Comparison of ENCODE assay signal across 25 mouse cellular contexts in genomic region chr1:182794628-182795027, GRCm38 (mm10). TPM values are rescaled to one million over a fixed set of nuclear protein-coding genes. Genes with fewer than 3 reads are reported as not detected.
A peak's percentile ranks its signal among the peaks of the same experiment; 100 is the strongest.
DNase-seq lines count a peak whose midpoint lies in the region; ATAC-seq and TF ChIP-seq lines count a peak whose summit lies in the region.
"Had no signal": no experiment of that assay in that cellular context is flagged by ENCODE, and none has a peak within 500 bp of the region (broad histone marks: within the 10 kb centered on the region; RNA-seq: fewer than 3 reads in every experiment).

No protein-coding gene starts in this region.

- H3K4me3 ChIP-seq in olfactory bulb, adult 2 months (ENCODE audit: insufficient read depth, low read depth, low read length): no peak overlapping the region
- H3K4me3 ChIP-seq: embryonic facial prominence, embryonic 15.5 days; forebrain, embryonic 10.5 days; limb, embryonic 12.5 days; liver, embryonic 13.5 days; lung, embryonic 15.5 days had no signal

- H3K27ac ChIP-seq in olfactory bulb, adult 2 months (ENCODE audit: insufficient read depth, low read depth, low read length): peak overlapping the region; percentile 98
- H3K27ac ChIP-seq: embryonic facial prominence, embryonic 15.5 days; forebrain, embryonic 10.5 days; hindbrain, postnatal 0 days; limb, embryonic 12.5 days; liver, embryonic 13.5 days; lung, embryonic 15.5 days had no signal

- intact Hi-C loops in left cerebral cortex, postnatal 4 days (cut with DNase I): no loop called here

- peak; percentile 38 for DNase-seq in left cerebral cortex, adult 11 months (ENCODE audit: low spot score)
- no peak for DNase-seq in left cerebral cortex, postnatal 4 days
- DNase-seq in layer of hippocampus, adult 9-11 months: peak; percentile 53
- no peak for DNase-seq in MN1 (ENCODE audit: low spot score)
- DNase-seq in adrenal gland, postnatal 25 days: no peak
- DNase-seq: adrenal gland, postnatal 36 days; B cell, adult 2 months; cerebellum, adult 8-10 months; kidney, adult 18-20 months; kidney, postnatal 25 days; liver, embryonic 13.5 days; midbrain, embryonic 14.5 days; retina, postnatal 1 day; thymus, postnatal 4 days had no signal

- WGBS in olfactory bulb, adult 2 months: 54% methylated on average over 9 of the region's 9 CpGs

- no peak for TF ChIP-seq POLR2A in olfactory bulb, adult 2 months (IDR thresholded peaks at IDR 0.05; ENCODE audit: insufficient read depth, low read depth, low read length)

- no peak for ATAC-seq in activated CD4-positive, CD25-positive, alpha-beta regulatory T cell, adult 4 months
- ATAC-seq: hindbrain, postnatal 0 days had no signal

- TF ChIP-seq CTCF in olfactory bulb, adult 2 months (IDR thresholded peaks at IDR 0.05; ENCODE audit: insufficient read depth, low read depth, low read length): no peak

- H3K4me1 ChIP-seq in olfactory bulb, adult 2 months (ENCODE audit: control insufficient read depth, insufficient read depth, low read length): peaks cover 40% of the 10 kb centered on the region
- H3K4me1 ChIP-seq: liver, embryonic 13.5 days had no signal

RNA-seq across cellular contexts. Expression of gene Susd4, which starts 31.0 kb away (rescaled TPM):
- 10 to 100 TPM; 40.2 to 49.1 TPM for total RNA-seq in left cerebral cortex, postnatal 4 days (2021)
- not detected in 2 replicates for polyA plus RNA-seq in olfactory bulb, adult 2 months (2012; ENCODE audit: insufficient read depth, insufficient read length, low replicate concordance, missing spikeins)
- polyA plus RNA-seq in activated CD4-positive, CD25-positive, alpha-beta regulatory T cell, adult 4 months (2017; shearing (Covaris generic)): under 1 TPM; 0.61 to 0.93 TPM
- total RNA-seq in adrenal gland, postnatal 25 days (2021): 2.5 and 3.6 TPM in 2 replicates
- total RNA-seq: granulocyte monocyte progenitor cell, adult 5-6 weeks; neutrophil, adult 5-6 weeks had no signal

RNA-seq across cellular contexts. Expression of gene Ccdc185, which starts 45.6 kb away (rescaled TPM):
- not detected for total RNA-seq in left cerebral cortex, postnatal 4 days (2021)
- polyA plus RNA-seq in olfactory bulb, adult 2 months (2012; ENCODE audit: insufficient read depth, insufficient read length, low replicate concordance, missing spikeins): not detected in 2 replicates
- not detected for polyA plus RNA-seq in activated CD4-positive, CD25-positive, alpha-beta regulatory T cell, adult 4 months (2017; shearing (Covaris generic))
- not detected in 2 replicates for total RNA-seq in adrenal gland, postnatal 25 days (2021)
- total RNA-seq: adrenal gland, postnatal 36 days; granulocyte monocyte progenitor cell, adult 5-6 weeks; hematopoietic stem cell, adult 5-6 weeks; hindbrain, postnatal 0 days; neutrophil, adult 5-6 weeks had no signal
- polyA plus RNA-seq: embryonic facial prominence, embryonic 15.5 days; forebrain, embryonic 10.5 days; heart, embryonic 14.5 days; hindbrain, postnatal 0 days; limb, embryonic 12.5 days; liver, embryonic 13.5 days; lung, embryonic 15.5 days; midbrain, embryonic 14.5 days had no signal

Comparison
In these comparisons a context has a peak if more than half of its experiments do, and no peak if none do; other contexts are left out.
1. DNase-seq: peak in left cerebral cortex, adult 11 months (single experiment) and layer of hippocampus, adult 9-11 months (single experiment); none in left cerebral cortex, postnatal 4 days (single experiment), MN1 (single experiment) and adrenal gland, postnatal 25 days (single experiment).